9 mouse cellular contexts compared by ENCODE assay signal in the genomic region with DNA sequence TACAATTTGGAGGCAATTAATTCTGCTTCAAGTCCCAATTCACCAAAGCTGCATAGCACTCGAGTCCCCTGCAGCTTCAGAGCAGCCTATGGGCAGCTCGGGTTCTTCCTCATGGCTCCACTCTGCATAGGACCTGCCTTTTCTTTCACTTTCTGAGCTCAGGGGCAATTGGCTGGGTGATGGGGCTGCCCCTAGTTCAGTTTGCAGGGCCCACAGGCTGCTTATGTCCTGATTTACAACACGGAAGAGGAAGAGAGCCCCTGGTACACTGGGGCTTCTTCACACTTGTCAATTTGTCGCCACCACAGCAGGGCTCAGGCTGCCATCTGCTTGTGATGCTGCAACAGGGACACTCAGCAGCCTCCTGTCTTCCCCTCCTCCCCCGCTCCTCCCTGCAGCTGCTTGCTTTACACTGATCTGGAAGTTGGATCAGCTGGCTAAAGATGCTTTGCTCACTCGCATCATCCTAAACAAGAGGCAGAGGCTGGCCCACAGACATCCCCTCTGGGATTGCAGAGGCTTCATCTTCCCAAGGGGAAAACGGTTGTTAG. TPM values are rescaled to one million over a fixed set of nuclear protein-coding genes. Genes with fewer than 3 reads are reported as not detected.
DNase-seq lines count a peak whose midpoint lies in the region; ATAC-seq and TF ChIP-seq lines count a peak whose summit lies in the region.
"Had no signal": no experiment of that assay in that cellular context is flagged by ENCODE, and none has a peak within 500 bp of the region (broad histone marks: within the 10 kb centered on the region; RNA-seq: fewer than 3 reads in every experiment).

No protein-coding gene starts in this region.

- intact Hi-C loops in heart, postnatal 14 days (cut with DNase I): no loop called here
- intact Hi-C loops in left cerebral cortex, adult 2 months (cut with DNase I): no loop called here

- peak overlapping the region; percentile 16 for H3K4me2 ChIP-seq in embryonic facial prominence, embryonic 14.5 days (ENCODE audit: low read depth, low read length)
- peak overlapping the region; percentile 52 for H3K4me2 ChIP-seq in neural tube, embryonic 12.5 days (replicated peaks)

- ATAC-seq in embryonic facial prominence, embryonic 14.5 days (ENCODE audit: low read depth): peak; percentile 90
- peak; percentile 85 for ATAC-seq in neural tube, embryonic 12.5 days (ENCODE audit: low FRiP score, low read depth)

- DNase-seq in lung, postnatal 10 days: peak; percentile 15
- no peak for DNase-seq in lung, adult 2 months
- peak; percentile 77 for DNase-seq in embryonic facial prominence, embryonic 14.5 days (ENCODE audit: low spot score)
- peak; percentile 7 to 14 for DNase-seq in heart, postnatal 14 days
- peak; percentile 67 to 69 for DNase-seq in left cerebral cortex, adult 2 months (ENCODE audit: extremely low spot score in 1 of 2, low spot score in 2 of 2)
- no peak for DNase-seq in B cell, adult 2 months
- DNase-seq in testis, postnatal 10 days (ENCODE audit: low spot score): no peak

- no peak for TF ChIP-seq POLR2A in lung, adult 2 months (IDR thresholded peaks at IDR 0.05; ENCODE audit: borderline replicate concordance, extremely low read depth, low read depth, low read length)

- H3K27me3 ChIP-seq in embryonic facial prominence, embryonic 14.5 days (replicated peaks; ENCODE audit: control insufficient read depth, insufficient read depth, low read length): no peaks in the 10 kb centered on the region
- no peaks in the 10 kb centered on the region for H3K27me3 ChIP-seq in neural tube, embryonic 12.5 days (replicated peaks)

- no peaks in the 10 kb centered on the region for H3K9me3 ChIP-seq in embryonic facial prominence, embryonic 14.5 days (ENCODE audit: control insufficient read depth, low read length)
- peaks cover 3% of the 10 kb centered on the region; the same call in 1 of the 2 replicates for H3K9me3 ChIP-seq in neural tube, embryonic 12.5 days

- 23% methylated on average over 7 of the region's 7 CpGs for WGBS in lung, adult 2 months
- 8% methylated on average over 6 of the region's 7 CpGs for WGBS in embryonic facial prominence, embryonic 14.5 days
- WGBS in neural tube, embryonic 12.5 days: 6% methylated on average over 7 of the region's 7 CpGs

- H3K9ac ChIP-seq in embryonic facial prominence, embryonic 14.5 days (ENCODE audit: low read depth, low read length): no peak overlapping the region
- peak overlapping the region; percentile 45; the same call in 1 of the 2 replicates for H3K9ac ChIP-seq in neural tube, embryonic 12.5 days
- H3K9ac ChIP-seq: liver, embryonic 14.5 days had no signal

- no peak for TF ChIP-seq CTCF in lung, adult 2 months (IDR thresholded peaks at IDR 0.05; ENCODE audit: insufficient read depth, low read length)
- TF ChIP-seq CTCF in left cerebral cortex, adult 2 months (IDR thresholded peaks at IDR 0.05): no peak; the same call in 1 of the 2 replicates

- no peaks in the 10 kb centered on the region for H3K36me3 ChIP-seq in embryonic facial prominence, embryonic 14.5 days (ENCODE audit: control insufficient read depth, insufficient read depth, low read length)
- H3K36me3 ChIP-seq in neural tube, embryonic 12.5 days: no peaks in the 10 kb centered on the region

- H3K27ac ChIP-seq in embryonic facial prominence, embryonic 14.5 days (replicated peaks; ENCODE audit: low read depth, low read length): no peak overlapping the region
- peak overlapping the region; percentile 50; the same call in 1 of the 2 replicates for H3K27ac ChIP-seq in left cerebral cortex, adult 2 months
- H3K27ac ChIP-seq in neural tube, embryonic 12.5 days: no peak overlapping the region
- H3K27ac ChIP-seq: liver, embryonic 14.5 days had no signal

- H3K4me1 ChIP-seq in lung, adult 2 months (ENCODE audit: control insufficient read depth, insufficient read depth, low read length): no peaks in the 10 kb centered on the region
- no peaks in the 10 kb centered on the region for H3K4me1 ChIP-seq in embryonic facial prominence, embryonic 14.5 days (ENCODE audit: control insufficient read depth, insufficient read depth, low read length)
- peaks cover 20% of the 10 kb centered on the region for H3K4me1 ChIP-seq in neural tube, embryonic 12.5 days

- no peak overlapping the region for H3K4me3 ChIP-seq in lung, adult 2 months (replicated peaks; ENCODE audit: extremely low read depth, low read depth, low read length)
- H3K4me3 ChIP-seq in embryonic facial prominence, embryonic 14.5 days (ENCODE audit: low read depth, low read length): no peak overlapping the region
- no peak overlapping the region for H3K4me3 ChIP-seq in left cerebral cortex, adult 2 months
- H3K4me3 ChIP-seq in neural tube, embryonic 12.5 days: peak overlapping the region; percentile 13; the same call in 1 of the 2 replicates

RNA-seq across cellular contexts. Expression of gene Hs3st3a1, which starts 38.7 kb away (rescaled TPM):
- polyA plus RNA-seq in lung, adult 2 months (2012; rRNA removed): 0.84 and 1.5 TPM in 2 replicates
- polyA plus RNA-seq in embryonic facial prominence, embryonic 14.5 days (2014; fragmentation: Nextera tagmentation; extraction: Ambion mirVana): 2.1 and 2.5 TPM in 2 replicates
- under 1 TPM; 0.48 to 0.59 TPM for total RNA-seq in heart, postnatal 14 days (2021)
- total RNA-seq in left cerebral cortex, adult 2 months (2021): 1 to 10 TPM; 1.1 TPM
- 1.7 and 2.0 TPM in 2 replicates for polyA plus RNA-seq in neural tube, embryonic 12.5 days (2016; fragmentation: Nextera tagmentation; extraction: Ambion mirVana)

RNA-seq across cellular contexts. Expression of gene F930015N05Rik, which starts 40.0 kb away (rescaled TPM):
- polyA plus RNA-seq in lung, adult 2 months (2012; rRNA removed): 0.32 and 0.69 TPM in 2 replicates
- 0.95 and 1.8 TPM in 2 replicates for polyA plus RNA-seq in embryonic facial prominence, embryonic 14.5 days (2014; fragmentation: Nextera tagmentation; extraction: Ambion mirVana)
- under 1 TPM; 0.15 to 0.36 TPM for total RNA-seq in heart, postnatal 14 days (2021)
- total RNA-seq in left cerebral cortex, adult 2 months (2021): 1 to 10 TPM in 1 of 2 experiments, under 1 TPM in 1; 0.68 to 1.4 TPM
- polyA plus RNA-seq in neural tube, embryonic 12.5 days (2016; fragmentation: Nextera tagmentation; extraction: Ambion mirVana): 2.3 TPM in 2 replicates

Comparison
In these comparisons a context has a peak if more than half of its experiments do, and no peak if none do; other contexts are left out.
1. DNase-seq: peak in lung, postnatal 10 days (single experiment), embryonic facial prominence, embryonic 14.5 days (single experiment), heart, postnatal 14 days (2 of 2) and left cerebral cortex, adult 2 months (2 of 2); none in lung, adult 2 months (single experiment), B cell, adult 2 months (0 of 2) and testis, postnatal 10 days (single experiment).